Mouse (Mus musculus): ENCODE measurements at regions not wholly inside any gene's neighbourhood (a gene's known extent, or its start where the extent isn't known, plus 50 kb on each side); places are given as distances from the start of the nearest gene placed in this dataset.
A peak's percentile ranks its signal among the peaks of the same experiment; 100 is the strongest.

DNA sequence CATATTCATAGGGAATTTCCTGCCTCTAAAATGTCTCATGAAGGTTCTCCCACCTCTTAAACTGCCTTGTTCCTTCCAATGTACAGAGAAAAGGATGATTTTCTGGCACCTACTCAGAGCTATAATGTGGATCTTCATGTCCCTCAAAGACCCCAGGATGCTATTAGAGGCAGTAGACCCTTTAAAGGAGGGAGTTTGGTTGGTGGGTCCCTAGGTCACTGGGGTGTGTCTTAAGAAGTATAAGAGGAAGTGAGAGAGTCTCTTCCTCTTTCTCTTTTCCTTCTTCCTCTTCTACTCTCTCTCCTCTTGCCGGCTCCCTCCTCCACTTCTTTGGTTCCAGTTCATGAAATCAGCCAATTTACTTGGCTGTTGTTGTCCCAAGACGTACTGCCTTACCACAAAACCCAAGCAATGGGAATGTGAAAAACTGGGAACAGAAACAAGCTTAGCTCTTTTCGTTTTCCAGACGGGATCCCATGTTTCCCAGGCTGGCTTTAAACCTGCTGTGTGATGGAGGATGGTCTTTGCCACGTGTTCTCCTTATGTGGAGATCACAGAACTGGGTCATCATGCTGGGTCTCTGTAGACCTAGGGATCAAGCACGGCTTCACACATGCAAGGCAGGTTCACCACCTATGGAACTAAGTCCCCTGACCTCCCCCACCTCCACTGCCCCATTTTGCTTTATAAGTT is 74.9 kb downstream of the Kctd12 start:
- no peak overlapping the region for H3K9ac ChIP-seq (ENCODE audit: low read depth, low read length)
- no peak overlapping the region for H3K27ac ChIP-seq (ENCODE audit: low read depth, low read length)
- no peaks in the 10 kb centered on the region for H3K27me3 ChIP-seq (ENCODE audit: control insufficient read depth, insufficient read depth, low read length)
- no peaks in the 10 kb centered on the region for H3K36me3 ChIP-seq (ENCODE audit: control insufficient read depth, insufficient read depth, low read length)
- no peaks in the 10 kb centered on the region for H3K4me1 ChIP-seq (ENCODE audit: control insufficient read depth, insufficient read depth, low read length)
- ATAC-seq (ENCODE audit: low FRiP score, low TSS enrichment): no peak
- no peak overlapping the region for H3K4me3 ChIP-seq (ENCODE audit: low read length)
- WGBS: 90% methylated on average over 6 of the region's 6 CpGs
- no peaks in the 10 kb centered on the region for H3K9me3 ChIP-seq (ENCODE audit: control insufficient read depth, low read length)
- no peak overlapping the region for H3K4me2 ChIP-seq (replicated peaks; ENCODE audit: low read depth, low read length)

DNA sequence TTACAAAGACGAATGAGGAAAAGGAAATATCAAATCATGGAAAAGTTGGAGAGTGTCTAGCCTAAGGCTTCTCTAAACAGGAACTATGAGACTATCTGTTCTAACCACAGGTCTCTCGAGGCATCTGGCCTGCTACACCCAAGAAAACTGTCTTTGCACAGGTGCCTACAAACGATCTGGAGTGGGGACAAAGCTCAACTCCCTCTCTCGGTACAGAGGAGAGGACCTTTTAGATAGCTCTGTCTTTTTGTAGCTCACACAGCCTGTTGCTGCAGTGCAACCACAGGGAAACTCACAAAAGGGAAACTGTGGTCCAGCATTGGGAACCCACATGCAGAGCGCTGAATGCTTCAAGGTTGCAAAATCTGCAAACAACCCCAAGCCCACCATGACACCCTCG is 75.6 kb downstream of the Kctd12 start:
- no peak overlapping the region for H3K27ac ChIP-seq (ENCODE audit: low read depth, low read length)
- no peaks in the 10 kb centered on the region for H3K9me3 ChIP-seq (ENCODE audit: control insufficient read depth, low read length)
- no peaks in the 10 kb centered on the region for H3K36me3 ChIP-seq (ENCODE audit: control insufficient read depth, insufficient read depth, low read length)
- no peak overlapping the region for H3K4me2 ChIP-seq (replicated peaks; ENCODE audit: low read depth, low read length)
- no peaks in the 10 kb centered on the region for H3K27me3 ChIP-seq (ENCODE audit: control insufficient read depth, insufficient read depth, low read length)
- no peaks in the 10 kb centered on the region for H3K4me1 ChIP-seq (ENCODE audit: control insufficient read depth, insufficient read depth, low read length)
- no peak overlapping the region for H3K9ac ChIP-seq (ENCODE audit: low read depth, low read length)
- no peak overlapping the region for H3K4me3 ChIP-seq (ENCODE audit: low read length)
- ATAC-seq (ENCODE audit: low FRiP score, low TSS enrichment): no peak
- whole genome bisulfite sequencing: 89% methylated on average over 6 of the region's 6 CpGs

DNA sequence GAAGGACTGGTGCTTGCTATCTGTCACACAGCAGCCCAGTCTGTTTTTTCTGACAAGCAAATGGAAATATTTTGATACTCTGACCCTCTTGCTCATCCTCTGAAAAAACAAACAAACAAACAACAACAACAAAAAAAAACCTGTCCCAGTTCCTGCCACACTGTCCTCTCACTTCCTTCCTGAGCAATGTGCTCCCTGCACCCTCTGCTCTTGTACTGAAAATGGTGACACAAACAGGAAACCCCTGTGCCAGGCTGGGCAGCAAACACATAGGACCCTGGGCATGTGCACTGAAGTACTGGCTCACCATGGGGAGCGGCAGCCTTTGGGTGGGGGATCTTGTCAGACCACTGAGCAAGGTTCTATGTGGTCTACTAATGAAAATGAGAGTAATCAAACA is 76.2 kb downstream of the Kctd12 start:
- Histone ChIP-seq H3K27me3 (ENCODE audit: control insufficient read depth, insufficient read depth, low read length) (no peaks in the 10 kb centered on the region), H3K4me2 (replicated peaks; ENCODE audit: low read depth, low read length) (no peak overlapping the region), H3K36me3 (ENCODE audit: control insufficient read depth, insufficient read depth, low read length) (no peaks in the 10 kb centered on the region), H3K9ac (ENCODE audit: low read depth, low read length) (no peak overlapping the region), H3K4me1 (ENCODE audit: control insufficient read depth, insufficient read depth, low read length) (no peaks in the 10 kb centered on the region), H3K9me3 (ENCODE audit: control insufficient read depth, low read length) (no peaks in the 10 kb centered on the region), H3K4me3 (ENCODE audit: low read length) (no peak overlapping the region), H3K27ac (ENCODE audit: low read depth, low read length) (no peak overlapping the region)
- ATAC-seq (ENCODE audit: low FRiP score, low TSS enrichment): no peak
- 92% methylated on average over 1 of the region's 1 CpGs for WGBS

DNA sequence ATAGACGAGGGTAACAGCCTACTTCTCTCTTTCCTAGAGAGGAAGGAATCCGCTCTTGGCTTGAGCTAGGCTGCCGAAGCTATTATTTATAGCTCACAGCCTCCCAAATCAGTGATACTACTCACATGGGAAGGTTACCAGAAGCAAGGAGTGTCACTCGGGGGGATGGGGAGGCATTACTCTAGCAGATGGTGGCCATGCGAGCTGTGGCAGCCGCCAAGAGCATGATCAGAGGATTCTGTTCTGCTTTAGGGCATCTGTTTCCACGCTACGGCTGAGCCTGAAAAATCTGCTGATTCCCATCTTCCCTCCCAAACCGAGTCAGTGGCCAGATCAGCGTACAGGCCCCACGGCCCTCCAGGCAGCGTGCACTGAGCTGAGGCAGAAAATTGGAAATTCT is 79.5 kb downstream of the Kctd12 start:
- H3K27me3 ChIP-seq (ENCODE audit: control insufficient read depth, insufficient read depth, low read length): no peaks in the 10 kb centered on the region
- 0 out of 2 replicates have a peak overlapping the region, but pooled peaks have one; percentile 10 for H3K27ac ChIP-seq (ENCODE audit: low read depth, low read length)
- no peak overlapping the region for H3K4me3 ChIP-seq (ENCODE audit: low read length)
- no peaks in the 10 kb centered on the region for H3K4me1 ChIP-seq (ENCODE audit: control insufficient read depth, insufficient read depth, low read length)
- ATAC-seq (ENCODE audit: low FRiP score, low TSS enrichment): no peak
- no peaks in the 10 kb centered on the region for H3K9me3 ChIP-seq (ENCODE audit: control insufficient read depth, low read length)
- H3K9ac ChIP-seq (ENCODE audit: low read depth, low read length): no peak overlapping the region
- H3K36me3 ChIP-seq (ENCODE audit: control insufficient read depth, insufficient read depth, low read length): no peaks in the 10 kb centered on the region
- no peak overlapping the region for H3K4me2 ChIP-seq (replicated peaks; ENCODE audit: low read depth, low read length)
- 27% methylated on average over 12 of the region's 12 CpGs for WGBS

DNA sequence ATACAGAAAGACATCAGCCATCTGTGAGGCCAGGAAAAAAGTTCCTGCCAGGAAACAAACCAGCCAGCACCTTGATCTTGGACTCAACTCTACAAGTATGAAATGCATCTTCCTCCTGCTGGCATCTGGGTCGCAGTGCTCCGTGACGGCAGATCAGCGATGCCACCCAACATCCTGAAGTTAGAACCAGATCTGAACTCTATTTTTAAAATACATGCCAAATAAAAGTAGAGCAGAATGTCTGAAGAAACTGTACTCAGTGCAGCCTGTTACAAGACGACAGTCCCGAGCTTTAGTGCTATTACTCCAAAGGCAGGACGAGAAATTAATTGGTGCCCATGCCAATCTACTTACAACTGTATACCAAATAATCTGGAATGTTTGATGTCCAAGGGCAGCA is 80.2 kb downstream of the Kctd12 start:
- Histone ChIP-seq H3K4me2 (replicated peaks; ENCODE audit: low read depth, low read length) (no peak overlapping the region), H3K27ac (ENCODE audit: low read depth, low read length) (no peak overlapping the region), H3K4me1 (ENCODE audit: control insufficient read depth, insufficient read depth, low read length) (no peaks in the 10 kb centered on the region), H3K9me3 (ENCODE audit: control insufficient read depth, low read length) (no peaks in the 10 kb centered on the region), H3K4me3 (ENCODE audit: low read length) (no peak overlapping the region), H3K27me3 (ENCODE audit: control insufficient read depth, insufficient read depth, low read length) (no peaks in the 10 kb centered on the region), H3K9ac (ENCODE audit: low read depth, low read length) (no peak overlapping the region), H3K36me3 (ENCODE audit: control insufficient read depth, insufficient read depth, low read length) (no peaks in the 10 kb centered on the region)
- ATAC-seq (ENCODE audit: low FRiP score, low TSS enrichment): no peak
- 93% methylated on average over 7 of the region's 7 CpGs for WGBS

DNA sequence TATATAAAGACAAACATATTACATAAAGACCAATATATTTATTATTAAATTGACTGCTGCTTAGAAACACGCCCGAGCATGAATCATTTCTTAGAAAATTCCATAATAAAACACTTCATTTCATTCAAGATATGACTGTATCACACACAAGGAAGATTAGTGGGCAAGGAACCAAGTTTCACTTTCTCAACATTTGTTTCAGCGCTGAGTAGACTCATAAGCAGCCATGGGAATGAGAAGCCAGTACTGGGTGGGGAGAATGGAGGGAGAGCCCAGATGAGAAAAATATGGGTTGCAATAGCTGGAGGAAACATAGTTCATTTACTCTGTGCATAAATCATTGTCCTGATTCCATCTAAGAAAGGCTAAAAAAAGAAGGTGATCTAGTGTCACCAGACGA is 84.0 kb downstream of the Kctd12 start:
- no peak for ATAC-seq (ENCODE audit: low FRiP score, low TSS enrichment)

DNA sequence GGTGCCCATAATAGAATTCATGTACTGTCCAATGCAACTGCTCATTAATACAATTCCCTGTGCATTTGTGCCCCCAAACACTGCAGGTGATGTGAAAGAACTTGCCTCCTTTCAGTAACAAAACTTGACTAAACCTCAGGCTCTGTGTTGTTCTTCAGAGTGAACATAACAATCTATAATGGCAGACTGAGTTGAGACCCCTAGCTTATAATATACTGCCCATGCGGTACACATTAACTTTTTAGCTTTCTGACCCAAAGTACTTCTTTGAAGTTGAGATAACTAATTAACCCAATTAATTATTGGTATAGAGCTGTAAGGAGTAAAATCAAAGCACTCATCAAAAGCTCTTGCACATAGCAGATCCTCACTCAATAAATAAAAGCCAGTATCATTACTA is 85.4 kb downstream of the Kctd12 start:
- H3K4me3 ChIP-seq (ENCODE audit: low read length): no peak overlapping the region
- no peaks in the 10 kb centered on the region for H3K4me1 ChIP-seq (ENCODE audit: control insufficient read depth, insufficient read depth, low read length)
- no peaks in the 10 kb centered on the region for H3K9me3 ChIP-seq (ENCODE audit: control insufficient read depth, low read length)
- H3K27ac ChIP-seq (ENCODE audit: low read depth, low read length): no peak overlapping the region
- 86% methylated on average over 1 of the region's 1 CpGs for WGBS
- no peak overlapping the region for H3K9ac ChIP-seq (ENCODE audit: low read depth, low read length)
- no peak for ATAC-seq (ENCODE audit: low FRiP score, low TSS enrichment)
- no peaks in the 10 kb centered on the region for H3K27me3 ChIP-seq (ENCODE audit: control insufficient read depth, insufficient read depth, low read length)
- no peak overlapping the region for H3K4me2 ChIP-seq (replicated peaks; ENCODE audit: low read depth, low read length)
- no peaks in the 10 kb centered on the region for H3K36me3 ChIP-seq (ENCODE audit: control insufficient read depth, insufficient read depth, low read length)

More for the DNA sequence above, 84.0 kb downstream of the Kctd12 start:
- Histone ChIP-seq H3K27ac (ENCODE audit: low read depth, low read length) (no peak overlapping the region), H3K9me3 (ENCODE audit: control insufficient read depth, low read length) (no peaks in the 10 kb centered on the region), H3K36me3 (ENCODE audit: control insufficient read depth, insufficient read depth, low read length) (no peaks in the 10 kb centered on the region), H3K4me3 (ENCODE audit: low read length) (no peak overlapping the region), H3K27me3 (ENCODE audit: control insufficient read depth, insufficient read depth, low read length) (no peaks in the 10 kb centered on the region), H3K4me1 (ENCODE audit: control insufficient read depth, insufficient read depth, low read length) (no peaks in the 10 kb centered on the region), H3K9ac (ENCODE audit: low read depth, low read length) (no peak overlapping the region), H3K4me2 (replicated peaks; ENCODE audit: low read depth, low read length) (no peak overlapping the region)
- 89% methylated on average over 4 of the region's 4 CpGs for WGBS

DNA sequence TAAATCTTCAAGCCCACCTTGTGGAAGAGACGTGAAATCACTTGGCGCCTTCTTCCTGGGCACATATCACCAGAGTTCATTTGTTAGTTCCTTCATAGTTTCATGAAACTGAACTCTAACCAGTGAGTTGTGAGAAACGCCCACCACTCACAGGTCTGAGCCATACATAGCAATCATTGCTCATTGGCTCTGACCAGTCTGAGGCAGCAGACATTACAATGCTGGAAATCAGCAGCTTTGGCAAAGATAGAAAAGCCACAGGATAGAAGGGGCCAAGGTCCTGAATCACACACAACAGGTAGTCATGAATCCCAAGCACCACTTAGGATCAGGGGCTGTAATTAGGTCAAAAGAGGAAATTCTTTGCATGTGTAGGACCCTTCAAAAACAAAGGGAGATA is 85.9 kb downstream of the Kctd12 start:
- ATAC-seq (ENCODE audit: low FRiP score, low TSS enrichment): no peak
- H3K9me3 ChIP-seq (ENCODE audit: control insufficient read depth, low read length): no peaks in the 10 kb centered on the region
- no peaks in the 10 kb centered on the region for H3K36me3 ChIP-seq (ENCODE audit: control insufficient read depth, insufficient read depth, low read length)
- H3K9ac ChIP-seq (ENCODE audit: low read depth, low read length): no peak overlapping the region
- H3K4me3 ChIP-seq (ENCODE audit: low read length): no peak overlapping the region
- no peaks in the 10 kb centered on the region for H3K27me3 ChIP-seq (ENCODE audit: control insufficient read depth, insufficient read depth, low read length)
- WGBS: 84% methylated on average over 3 of the region's 3 CpGs
- H3K4me1 ChIP-seq (ENCODE audit: control insufficient read depth, insufficient read depth, low read length): no peaks in the 10 kb centered on the region
- H3K4me2 ChIP-seq (replicated peaks; ENCODE audit: low read depth, low read length): no peak overlapping the region
- H3K27ac ChIP-seq (ENCODE audit: low read depth, low read length): no peak overlapping the region

DNA sequence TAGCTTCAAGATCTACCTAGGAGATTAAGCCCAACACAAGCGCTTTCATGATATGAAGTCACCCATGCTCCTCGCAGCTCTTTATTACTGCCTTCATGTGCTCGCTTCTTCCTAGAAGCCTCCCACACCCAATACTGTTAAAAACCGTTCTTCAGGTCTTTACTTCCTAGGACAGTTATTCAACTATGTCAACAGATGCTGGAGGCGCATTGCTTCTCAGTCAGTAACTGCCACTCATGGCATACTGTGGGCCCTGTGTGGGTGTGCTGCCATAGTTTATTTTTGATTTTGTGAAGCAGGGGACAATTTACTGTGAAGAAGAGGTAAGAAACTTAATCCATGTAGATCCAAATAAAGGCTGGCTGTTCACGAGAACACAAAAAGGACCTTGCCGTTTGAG is 89.2 kb downstream of the Kctd12 start:
- WGBS: 91% methylated on average over 7 of the region's 7 CpGs
- Histone ChIP-seq H3K9ac (ENCODE audit: low read depth, low read length) (no peak overlapping the region), H3K36me3 (ENCODE audit: control insufficient read depth, insufficient read depth, low read length) (no peaks in the 10 kb centered on the region), H3K9me3 (ENCODE audit: control insufficient read depth, low read length) (no peaks in the 10 kb centered on the region), H3K4me3 (ENCODE audit: low read length) (no peak overlapping the region), H3K27me3 (ENCODE audit: control insufficient read depth, insufficient read depth, low read length) (no peaks in the 10 kb centered on the region), H3K27ac (ENCODE audit: low read depth, low read length) (no peak overlapping the region), H3K4me2 (replicated peaks; ENCODE audit: low read depth, low read length) (no peak overlapping the region), H3K4me1 (ENCODE audit: control insufficient read depth, insufficient read depth, low read length) (no peaks in the 10 kb centered on the region)
- ATAC-seq (ENCODE audit: low FRiP score, low TSS enrichment): no peak

All from kidney, embryonic 14.5 days (tissue).